Mouse (Mus musculus) heart, postnatal 0 days (tissue): ENCODE measurements around the gene Urb2.

Source experiments
- CTCF ChIP-seq: IDR thresholded peaks from 2 replicates; pipeline ENCODE4 v1.5.1; 2016; ENCODE audit warnings: antibody characterized with exemption, control low read depth, low read depth
- EP300 ChIP-seq: IDR thresholded peaks from 2 replicates; pipeline ENCODE4 v1.6.1; 2016; ENCODE audit warnings: antibody characterized with exemption, low read depth

GRCm38 (mm10) chr8:124021237-124022227, at the start of gene Urb2, which contains the start of gene Taf5l:
- TF ChIP-seq CTCF (no peak), EP300 (no peak)
